Mouse (Mus musculus) small intestine, adult 2 months (tissue): ENCODE results near the gene Fam78a. TPM values are rescaled to one million over a fixed set of nuclear protein-coding genes. Genes with fewer than 3 reads are reported as not detected.
A peak's percentile ranks its signal among the peaks of the same experiment; 100 is the strongest.

Experiments
- H3K27ac ChIP-seq: fragments of 200-500 bp; 2 replicates; pipeline ENCODE4 v1.5.1; 2012; ENCODE audit warnings: low read depth, low read length, control low read depth, inconsistent platforms; ENCODE audit not compliant: insufficient read depth
- H3K27me3 ChIP-seq: fragments of 200-500 bp; 2 replicates; pipeline ENCODE4 v1.6.1; 2012; ENCODE audit warnings: mild to moderate bottlenecking, moderate library complexity, low read length, inconsistent platforms; ENCODE audit not compliant: control insufficient read depth, insufficient read depth
- H3K36me3 ChIP-seq: fragments of 200-500 bp; 2 replicates; pipeline ENCODE4 v1.6.1; 2012; ENCODE audit warnings: mild to moderate bottlenecking, low read length, control low read depth, inconsistent platforms; ENCODE audit not compliant: control insufficient read depth, insufficient read depth
- H3K4me1 ChIP-seq: fragments of 200-500 bp; 2 replicates; pipeline ENCODE4 v1.6.1; 2012; ENCODE audit warnings: low read length, inconsistent platforms, mixed read lengths; ENCODE audit not compliant: control insufficient read depth, insufficient read depth, insufficient read length
- H3K4me3 ChIP-seq: fragments of 200-500 bp; 2 replicates; pipeline ENCODE4 v1.5.1; 2012; ENCODE audit warnings: low read depth, mild to moderate bottlenecking, control low read depth, inconsistent platforms, low read length, moderate library complexity
- CTCF ChIP-seq: fragments of 200-500 bp; IDR thresholded peaks from 2 replicates; pipeline ENCODE4 v1.5.1; 2012; ENCODE audit warnings: low read depth, mild to moderate bottlenecking, control low read depth, inconsistent platforms, low read length, moderate library complexity, mixed read lengths; ENCODE audit not compliant: insufficient replicate concordance, insufficient read length; ENCODE audit errors: extremely low read depth
- POLR2A ChIP-seq: fragments of 200-500 bp; IDR thresholded peaks from 2 replicates; pipeline ENCODE4 v1.6.1; 2012; ENCODE audit warnings: low read depth, mild to moderate bottlenecking, control low read depth, inconsistent platforms, low read length, moderate library complexity
- WGBS: fragments of 180-500 bp; shearing (Covaris S2); methylation state at CpG from one replicate; pipeline ENCODE4 v1.1.7; 2018; 5-methylcytosine and 5-hydroxymethylcytosine counted together
- polyA plus RNA-seq: library from polyadenylated mRNA; depleted of rRNA; stranded (reverse); fragments of >200 nt; gene quantifications from 2 replicates; pipeline ENCODE4 v1.2.3, GENCODE M21; 2012

Fam78a gene
- polyA plus RNA-seq, 1 experiment: 25.3 TPM

GRCm38 (mm10) chr2:32065371-32065791, 19.3 kb downstream of the Fam78a start:
- Histone ChIP-seq H3K27ac (peak overlapping the region; percentile 31; the same call in 1 of the 2 replicates), H3K4me3 (no peak overlapping the region), H3K4me1 (no peaks in the 10 kb centered on the region), H3K36me3 (peaks cover 8% of the 10 kb centered on the region), H3K27me3 (no peaks in the 10 kb centered on the region)
- TF ChIP-seq POLR2A (no peak), CTCF (no peak)
- 75% methylated on average over 5 of the region's 5 CpGs for WGBS

- TF ChIP-seq POLR2A: no peak
- TF ChIP-seq CTCF: no peak
- Histone ChIP-seq H3K4me3 (0 out of 2 replicates have a peak overlapping the region, but pooled peaks have one; percentile 2), H3K4me1 (no peaks in the 10 kb centered on the region), H3K36me3 (peaks cover 8% of the 10 kb centered on the region), H3K27me3 (no peaks in the 10 kb centered on the region), H3K27ac (peak overlapping the region; percentile 31)
- 46% methylated on average over 13 of the region's 13 CpGs for WGBS
Measured at GRCm38 (mm10) chr2:32064913-32065312, 19.7 kb downstream of the Fam78a start.

GRCm38 (mm10) chr2:32063451-32064151, 21.1 kb downstream of the Fam78a start:
- Histone ChIP-seq H3K36me3 (peaks cover 1% of the 10 kb centered on the region; the same call in 1 of the 2 replicates), H3K27ac (0 out of 2 replicates have a peak overlapping the region, but pooled peaks have one; percentile 21), H3K27me3 (no peaks in the 10 kb centered on the region), H3K4me1 (no peaks in the 10 kb centered on the region), H3K4me3 (no peak overlapping the region)
- WGBS: 71% methylated on average over 7 of the region's 7 CpGs
- TF ChIP-seq POLR2A: no peak
- no peak for TF ChIP-seq CTCF

DNA sequence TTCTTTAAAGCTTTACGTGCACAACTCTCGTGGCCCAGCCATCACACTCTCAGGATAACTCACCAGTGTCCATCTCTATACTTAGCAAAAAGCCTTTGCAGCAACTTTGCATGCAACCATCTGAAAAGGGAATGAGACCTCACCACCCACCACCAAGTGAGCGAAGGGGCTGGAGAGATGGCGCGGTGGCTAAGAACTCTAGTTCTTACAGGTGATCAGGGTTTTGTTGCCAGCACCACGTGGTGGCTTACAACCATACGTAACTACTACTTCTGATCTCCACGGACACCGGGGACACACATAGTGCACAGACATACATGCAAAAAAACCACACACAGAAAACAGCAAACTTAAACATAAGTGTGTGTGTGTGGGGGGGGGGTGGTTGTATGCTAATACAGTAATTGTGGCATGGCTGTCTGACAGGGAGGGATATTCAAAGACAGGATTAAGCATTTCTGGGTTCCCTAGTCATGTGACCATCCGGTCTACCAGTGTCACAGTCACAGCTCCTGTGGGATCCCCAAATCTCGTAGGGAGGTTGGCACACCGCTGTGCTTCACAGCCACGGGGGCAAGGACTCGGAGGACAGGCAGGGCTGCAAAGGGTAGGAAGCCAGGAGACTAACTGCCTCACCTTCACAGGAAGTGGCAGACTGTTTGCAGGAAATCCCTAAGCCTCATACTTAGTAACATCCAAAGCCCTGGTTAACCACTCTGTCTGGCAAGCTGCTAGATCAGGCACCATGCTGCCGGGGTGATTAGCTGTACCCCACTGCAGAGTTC, 21.8 kb downstream of the Fam78a start:
- no peak overlapping the region for H3K4me3 ChIP-seq
- WGBS: 73% methylated on average over 15 of the region's 15 CpGs
- H3K4me1 ChIP-seq: no peaks in the 10 kb centered on the region
- H3K36me3 ChIP-seq: no peaks in the 10 kb centered on the region
- no peaks in the 10 kb centered on the region for H3K27me3 ChIP-seq
- H3K27ac ChIP-seq: peak overlapping the region; percentile 33
- TF ChIP-seq CTCF (no peak), POLR2A (no peak)

DNA sequence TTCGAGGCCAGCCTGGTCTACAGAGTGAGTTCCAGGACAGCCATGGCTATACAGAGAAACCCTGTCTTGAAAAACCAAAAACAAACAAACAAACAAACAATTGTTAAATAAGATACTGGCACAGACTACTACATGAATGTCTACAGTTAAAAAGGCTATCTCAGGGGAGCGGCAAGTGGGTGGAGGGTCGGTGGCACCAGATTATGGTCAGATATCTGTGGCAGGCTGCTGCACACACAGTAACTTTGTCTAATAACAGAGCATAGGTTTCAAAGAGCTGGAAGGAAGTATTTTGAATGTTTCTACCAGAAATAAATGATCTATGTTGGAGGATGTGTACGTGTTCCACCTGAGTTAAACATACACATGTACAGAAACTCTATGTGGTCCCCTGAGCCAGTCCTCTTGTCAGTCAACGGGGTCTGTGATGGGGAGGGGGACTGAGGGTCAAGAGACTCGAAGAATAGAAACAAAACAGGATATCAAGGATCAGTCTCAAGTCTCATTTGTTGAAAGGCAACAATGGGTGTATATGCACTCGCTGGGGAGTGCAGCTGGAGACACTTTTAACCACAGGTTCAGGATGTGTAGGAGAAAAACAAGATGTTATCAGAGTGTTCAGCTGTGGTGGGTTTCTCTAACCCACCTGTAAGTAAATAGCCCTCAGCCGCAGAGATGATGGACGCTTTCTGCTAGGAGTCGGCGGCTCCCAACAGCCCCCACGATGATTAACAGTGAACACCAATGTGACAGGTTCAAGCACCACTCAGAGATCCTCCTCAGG, 22.7 kb downstream of the Fam78a start:
- H3K27me3 ChIP-seq: no peaks in the 10 kb centered on the region
- H3K36me3 ChIP-seq: no peaks in the 10 kb centered on the region
- no peak for TF ChIP-seq POLR2A
- TF ChIP-seq CTCF: no peak
- 63% methylated on average over 12 of the region's 12 CpGs for WGBS
- no peaks in the 10 kb centered on the region for H3K4me1 ChIP-seq
- H3K4me3 ChIP-seq: no peak overlapping the region
- H3K27ac ChIP-seq: peak overlapping the region; percentile 33

DNA sequence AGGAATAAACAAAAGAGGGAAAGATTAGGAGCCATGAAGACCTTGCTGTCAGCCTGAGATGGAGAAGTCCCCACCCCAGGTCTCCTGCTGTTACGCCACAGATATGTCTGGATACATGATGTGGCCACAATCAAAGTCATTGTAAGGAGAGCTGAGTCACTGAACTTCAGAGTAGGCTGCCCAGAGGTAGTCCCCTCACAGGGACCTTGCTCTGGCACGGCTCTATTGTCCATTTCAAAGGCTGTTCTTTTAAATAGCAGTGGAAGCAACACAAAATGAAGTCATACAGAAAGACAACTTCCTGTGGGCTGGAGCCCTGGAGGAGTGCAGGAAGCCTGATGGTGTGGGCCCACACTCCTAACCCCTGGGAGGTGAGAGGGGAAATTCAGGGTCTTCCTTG, 23.5 kb downstream of the Fam78a start:
- Histone ChIP-seq H3K4me1 (no peaks in the 10 kb centered on the region), H3K36me3 (no peaks in the 10 kb centered on the region), H3K27me3 (no peaks in the 10 kb centered on the region), H3K27ac (no peak overlapping the region), H3K4me3 (no peak overlapping the region)
- WGBS: 55% methylated on average over 2 of the region's 2 CpGs
- TF ChIP-seq CTCF (no peak), POLR2A (no peak)

- Histone ChIP-seq H3K27ac (no peak overlapping the region), H3K36me3 (no peaks in the 10 kb centered on the region), H3K4me1 (no peaks in the 10 kb centered on the region), H3K4me3 (no peak overlapping the region), H3K27me3 (no peaks in the 10 kb centered on the region)
- WGBS: 67% methylated on average over 6 of the region's 6 CpGs
- TF ChIP-seq CTCF (no peak), POLR2A (no peak)
Measured at GRCm38 (mm10) chr2:32060228-32060805, 24.3 kb downstream of the Fam78a start.
